Mouse (Mus musculus) liver, adult 2 months (tissue): ENCODE measurements at regions not wholly inside any gene's neighbourhood (a gene's known extent, or its start where the extent isn't known, plus 50 kb on each side); places are given as distances from the start of the nearest gene placed in this dataset.
A peak's percentile ranks its signal among the peaks of the same experiment; 100 is the strongest.

Source experiments
- DNase-seq: peaks from one replicate; pipeline ENCODE4 v3.0.0-alpha.2; 2011; ENCODE audit warnings: low read depth, low spot score; ENCODE audit errors: extremely low read depth
- H3K27ac ChIP-seq: fragments of 200-500 bp; replicated peaks from 2 replicates; pipeline ENCODE4 v1.5.1; 2012; ENCODE audit warnings: low read depth, mild to moderate bottlenecking, control low read depth, inconsistent platforms, low read length; ENCODE audit not compliant: insufficient read depth
- H3K27me3 ChIP-seq: fragments of 200-500 bp; 2 replicates; pipeline ENCODE4 v1.6.1; 2012; ENCODE audit warnings: mild to moderate bottlenecking, moderate library complexity, low read length, inconsistent platforms; ENCODE audit not compliant: control insufficient read depth, insufficient read depth
- H3K36me3 ChIP-seq: fragments of 200-500 bp; 2 replicates; pipeline ENCODE4 v1.6.1; 2012; ENCODE audit warnings: low read length, inconsistent platforms; ENCODE audit not compliant: control insufficient read depth, insufficient read depth
- H3K4me1 ChIP-seq: fragments of 200-500 bp; 2 replicates; pipeline ENCODE4 v1.6.1; 2011; ENCODE audit warnings: low read length; ENCODE audit not compliant: control insufficient read depth, insufficient read depth
- H3K4me3 ChIP-seq: fragments of 200-500 bp; 2 replicates; pipeline ENCODE4 v1.5.1; 2011; ENCODE audit warnings: low read depth, mild to moderate bottlenecking, control low read depth, low read length, moderate library complexity; ENCODE audit not compliant: insufficient read depth
- H3K79me2 ChIP-seq: fragments of 200-500 bp; 2 replicates; pipeline ENCODE4 v1.6.1; 2012; ENCODE audit warnings: inconsistent platforms, mild to moderate bottlenecking, low read length, moderate library complexity; ENCODE audit not compliant: control insufficient read depth, insufficient read depth
- H3K9ac ChIP-seq: fragments of 200-500 bp; 2 replicates; pipeline ENCODE4 v1.6.1; 2012; ENCODE audit warnings: low read depth, mild to moderate bottlenecking, control low read depth, inconsistent platforms, low read length
- CTCF ChIP-seq: fragments of 200-500 bp; IDR thresholded peaks from 2 replicates; pipeline ENCODE4 v1.5.1; 2011; ENCODE audit warnings: low read depth, low read length, control low read depth
- POLR2A ChIP-seq: fragments of 200-500 bp; IDR thresholded peaks from 2 replicates; pipeline ENCODE4 v1.6.1; 2011; ENCODE audit warnings: low read length, control low read depth; ENCODE audit not compliant: insufficient read depth; ENCODE audit errors: extremely low read depth
- WGBS: fragments of 180-500 bp; shearing (Covaris S2); methylation state at CpG from one replicate; pipeline ENCODE4 v1.1.7; 2018; 5-methylcytosine and 5-hydroxymethylcytosine counted together

GRCm38 (mm10) chr13:107663745-107664144 lies 380.5 kb upstream of the Smim15 start:
- WGBS, result 53% methylated on average over 12 of the region's 12 CpGs
- no peak for DNase-seq
- TF ChIP-seq CTCF (no peak), POLR2A (no peak)
- Histone ChIP-seq H3K36me3 (no peaks in the 10 kb centered on the region), H3K79me2 (no peaks in the 10 kb centered on the region), H3K4me1 (peaks cover 6% of the 10 kb centered on the region; the same call in 1 of the 2 replicates), H3K27me3 (no peaks in the 10 kb centered on the region), H3K9ac (no peak overlapping the region), H3K4me3 (no peak overlapping the region), H3K27ac (no peak overlapping the region)

GRCm38 (mm10) chr13:107661414-107661813 lies 382.8 kb upstream of the Smim15 start:
- Histone ChIP-seq H3K36me3 (no peaks in the 10 kb centered on the region), H3K4me1 (no peaks in the 10 kb centered on the region; the same call in 1 of the 2 replicates)
- no peak for TF ChIP-seq CTCF

GRCm38 (mm10) chr13:107645865-107646645 lies 398.2 kb upstream of the Smim15 start:
- H3K4me3 ChIP-seq, result peak overlapping the region; percentile 43; the same call in 1 of the 2 replicates
- no peak overlapping the region for H3K27ac ChIP-seq
- H3K36me3 ChIP-seq, result no peaks in the 10 kb centered on the region
- peaks cover 6% of the 10 kb centered on the region; the same call in 1 of the 2 replicates for H3K27me3 ChIP-seq
- 0 out of 2 replicates have a peak overlapping the region, but pooled peaks have one; percentile 8 for H3K9ac ChIP-seq
- TF ChIP-seq CTCF, result no peak
- no peak for TF ChIP-seq POLR2A
- peaks cover 11% of the 10 kb centered on the region for H3K4me1 ChIP-seq
- 6% methylated on average over 27 of the region's 27 CpGs for WGBS
- peak; percentile 30 for DNase-seq
- H3K79me2 ChIP-seq, result no peaks in the 10 kb centered on the region

More at GRCm38 (mm10) chr13:107661414-107661813, 382.8 kb upstream of the Smim15 start:
- Histone ChIP-seq H3K79me2 (no peaks in the 10 kb centered on the region), H3K4me3 (no peak overlapping the region), H3K27me3 (no peaks in the 10 kb centered on the region), H3K27ac (no peak overlapping the region), H3K9ac (no peak overlapping the region)
- no peak for DNase-seq
- 65% methylated on average over 5 of the region's 5 CpGs for WGBS

- WGBS, result 17% methylated on average over 36 of the region's 36 CpGs
- Histone ChIP-seq H3K9ac (peak overlapping the region; percentile 49), H3K27ac (no peak overlapping the region), H3K4me3 (peak overlapping the region; percentile 47; the same call in 1 of the 2 replicates), H3K4me1 (peaks cover 11% of the 10 kb centered on the region), H3K36me3 (no peaks in the 10 kb centered on the region), H3K27me3 (peaks cover 6% of the 10 kb centered on the region; the same call in 1 of the 2 replicates), H3K79me2 (no peaks in the 10 kb centered on the region)
- no peak for TF ChIP-seq POLR2A
- TF ChIP-seq CTCF, result no peak
- DNase-seq, result no peak
These were observed 399.0 kb upstream of the Smim15 start for GRCm38 (mm10) chr13:107645121-107645864.

GRCm38 (mm10) chr13:107644705-107645104 lies 399.5 kb upstream of the Smim15 start:
- TF ChIP-seq CTCF (no peak), POLR2A (no peak)
- Histone ChIP-seq H3K79me2 (no peaks in the 10 kb centered on the region), H3K27ac (no peak overlapping the region), H3K4me3 (no peak overlapping the region; the same call in 1 of the 2 replicates), H3K9ac (no peak overlapping the region), H3K36me3 (no peaks in the 10 kb centered on the region), H3K4me1 (peaks cover 11% of the 10 kb centered on the region), H3K27me3 (peaks cover 6% of the 10 kb centered on the region; the same call in 1 of the 2 replicates)
- 70% methylated on average over 12 of the region's 12 CpGs for WGBS
- no peak for DNase-seq
